Mouse (Mus musculus): Measurements from ENCODE around the gene Disc1. TPM values are rescaled to one million over a fixed set of nuclear protein-coding genes. Genes with fewer than 3 reads are reported as not detected.

Disc1 gene
- polyA plus RNA-seq, 1 experiment = 1.1 TPM

GRCm38 (mm10) chr8:125199197-125199939, 145.4 kb downstream of the Disc1 start:
- no peak overlapping the region for H3K4me3 ChIP-seq (replicated peaks; ENCODE audit: extremely low read depth, low read depth, low read length)
- 38% methylated on average over 16 of the region's 16 CpGs for WGBS
- DNase-seq = no peak
- H3K4me1 ChIP-seq (ENCODE audit: control insufficient read depth, insufficient read depth, low read length) = peaks cover 14% of the 10 kb centered on the region
- TF ChIP-seq CTCF (IDR thresholded peaks at IDR 0.05; ENCODE audit: insufficient read depth, low read length) (no peak), POLR2A (IDR thresholded peaks at IDR 0.05; ENCODE audit: borderline replicate concordance, extremely low read depth, low read depth, low read length) (no peak)

- no peak for DNase-seq
- H3K4me3 ChIP-seq (replicated peaks; ENCODE audit: extremely low read depth, low read depth, low read length) = no peak overlapping the region
- TF ChIP-seq POLR2A (IDR thresholded peaks at IDR 0.05; ENCODE audit: borderline replicate concordance, extremely low read depth, low read depth, low read length) (no peak), CTCF (IDR thresholded peaks at IDR 0.05; ENCODE audit: insufficient read depth, low read length) (no peak)
- WGBS = 91% methylated on average over 13 of the region's 13 CpGs
- peaks cover 14% of the 10 kb centered on the region for H3K4me1 ChIP-seq (ENCODE audit: control insufficient read depth, insufficient read depth, low read length)
These were observed 146.4 kb downstream of the Disc1 start for GRCm38 (mm10) chr8:125200273-125200863.

- peaks cover 14% of the 10 kb centered on the region for H3K4me1 ChIP-seq (ENCODE audit: control insufficient read depth, insufficient read depth, low read length)
- DNase-seq = no peak
- no peak overlapping the region for H3K4me3 ChIP-seq (replicated peaks; ENCODE audit: extremely low read depth, low read depth, low read length)
- 59% methylated on average over 6 of the region's 6 CpGs for WGBS
- no peak for TF ChIP-seq POLR2A (IDR thresholded peaks at IDR 0.05; ENCODE audit: borderline replicate concordance, extremely low read depth, low read depth, low read length)
- TF ChIP-seq CTCF (IDR thresholded peaks at IDR 0.05; ENCODE audit: insufficient read depth, low read length) = no peak
These were observed 147.7 kb downstream of the Disc1 start for GRCm38 (mm10) chr8:125201650-125202049.

GRCm38 (mm10) chr8:125203016-125203415, 149.0 kb downstream of the Disc1 start:
- WGBS = 82% methylated on average over 9 of the region's 9 CpGs
- peaks cover 10% of the 10 kb centered on the region for H3K4me1 ChIP-seq (ENCODE audit: control insufficient read depth, insufficient read depth, low read length)
- no peak overlapping the region for H3K4me3 ChIP-seq (replicated peaks; ENCODE audit: extremely low read depth, low read depth, low read length)
- DNase-seq = no peak
- TF ChIP-seq POLR2A (IDR thresholded peaks at IDR 0.05; ENCODE audit: borderline replicate concordance, extremely low read depth, low read depth, low read length) (no peak), CTCF (IDR thresholded peaks at IDR 0.05; ENCODE audit: insufficient read depth, low read length) (no peak)

GRCm38 (mm10) chr8:125205556-125205955, 151.6 kb downstream of the Disc1 start:
- Histone ChIP-seq H3K4me3 (replicated peaks; ENCODE audit: extremely low read depth, low read depth, low read length) (no peak overlapping the region), H3K4me1 (ENCODE audit: control insufficient read depth, insufficient read depth, low read length) (no peaks in the 10 kb centered on the region)
- 88% methylated on average over 4 of the region's 4 CpGs for WGBS
- no peak for DNase-seq
- no peak for TF ChIP-seq POLR2A (IDR thresholded peaks at IDR 0.05; ENCODE audit: borderline replicate concordance, extremely low read depth, low read depth, low read length)
- TF ChIP-seq CTCF (IDR thresholded peaks at IDR 0.05; ENCODE audit: insufficient read depth, low read length) = no peak

GRCm38 (mm10) chr8:125206391-125206790, 152.4 kb downstream of the Disc1 start:
- 92% methylated on average over 8 of the region's 8 CpGs for WGBS

GRCm38 (mm10) chr8:125206962-125207361, 153.0 kb downstream of the Disc1 start:
- TF ChIP-seq CTCF (IDR thresholded peaks at IDR 0.05; ENCODE audit: insufficient read depth, low read length) (no peak), POLR2A (IDR thresholded peaks at IDR 0.05; ENCODE audit: borderline replicate concordance, extremely low read depth, low read depth, low read length) (no peak)
- H3K4me3 ChIP-seq (replicated peaks; ENCODE audit: extremely low read depth, low read depth, low read length) = no peak overlapping the region
- H3K4me1 ChIP-seq (ENCODE audit: control insufficient read depth, insufficient read depth, low read length) = no peaks in the 10 kb centered on the region
- DNase-seq = no peak
- 76% methylated on average over 3 of the region's 3 CpGs for WGBS

More at GRCm38 (mm10) chr8:125206391-125206790, 152.4 kb downstream of the Disc1 start:
- H3K4me1 ChIP-seq (ENCODE audit: control insufficient read depth, insufficient read depth, low read length) = no peaks in the 10 kb centered on the region
- TF ChIP-seq CTCF (IDR thresholded peaks at IDR 0.05; ENCODE audit: insufficient read depth, low read length) (no peak), POLR2A (IDR thresholded peaks at IDR 0.05; ENCODE audit: borderline replicate concordance, extremely low read depth, low read depth, low read length) (no peak)
- no peak overlapping the region for H3K4me3 ChIP-seq (replicated peaks; ENCODE audit: extremely low read depth, low read depth, low read length)
- no peak for DNase-seq

- no peak for DNase-seq
- Histone ChIP-seq H3K4me3 (replicated peaks; ENCODE audit: extremely low read depth, low read depth, low read length) (no peak overlapping the region), H3K4me1 (ENCODE audit: control insufficient read depth, insufficient read depth, low read length) (no peaks in the 10 kb centered on the region)
- 66% methylated on average over 13 of the region's 13 CpGs for WGBS
- TF ChIP-seq CTCF (IDR thresholded peaks at IDR 0.05; ENCODE audit: insufficient read depth, low read length) = no peak
- no peak for TF ChIP-seq POLR2A (IDR thresholded peaks at IDR 0.05; ENCODE audit: borderline replicate concordance, extremely low read depth, low read depth, low read length)
These were observed 158.7 kb downstream of the Disc1 start for GRCm38 (mm10) chr8:125212619-125213167.

- no peak for TF ChIP-seq POLR2A (IDR thresholded peaks at IDR 0.05; ENCODE audit: borderline replicate concordance, extremely low read depth, low read depth, low read length)
- no peak for TF ChIP-seq CTCF (IDR thresholded peaks at IDR 0.05; ENCODE audit: insufficient read depth, low read length)
- Histone ChIP-seq H3K4me3 (replicated peaks; ENCODE audit: extremely low read depth, low read depth, low read length) (no peak overlapping the region), H3K4me1 (ENCODE audit: control insufficient read depth, insufficient read depth, low read length) (no peaks in the 10 kb centered on the region)
- WGBS = 73% methylated on average over 12 of the region's 12 CpGs
- DNase-seq = no peak
These were observed 164.0 kb downstream of the Disc1 start for GRCm38 (mm10) chr8:125217902-125218581.

All from lung, adult 2 months (tissue).